Mouse (Mus musculus) CH12.LX (cell line): ENCODE results near the gene Mprip. TPM values are rescaled to one million over a fixed set of nuclear protein-coding genes. Genes with fewer than 3 reads are reported as not detected.

Experiments used
- DNase-seq: peaks from one replicate; pipeline ENCODE4 v3.0.0-alpha.2; 2013; ENCODE audit errors: extremely low read depth
- H3K27ac ChIP-seq: 2 replicates; pipeline ENCODE4 v1.5.1; 2012; ENCODE audit warnings: low read depth, mild to moderate bottlenecking, control low read depth, moderate library complexity; ENCODE audit not compliant: insufficient read depth
- H3K27me3 ChIP-seq: replicated peaks from 2 replicates; pipeline ENCODE3; 2012; ENCODE audit warnings: inconsistent platforms
- H3K36me3 ChIP-seq, 2 experiments: replicated peaks in 1 of 2; 2 replicates each; pipeline versions ENCODE3 to v1.6.1; 2012; ENCODE audit warnings: inconsistent platforms in 1 of 2, low read length in 1 of 2, mild to moderate bottlenecking in 1 of 2, mixed read lengths in 1 of 2, moderate library complexity in 1 of 2; ENCODE audit not compliant: control insufficient read depth in 1 of 2, insufficient read depth in 1 of 2
- H3K4me1 ChIP-seq, 2 experiments: 2 replicates each; pipeline ENCODE4 v1.6.1; 2012; ENCODE audit warnings: inconsistent platforms in 1 of 2, moderate library complexity in 1 of 2; ENCODE audit not compliant: insufficient read depth in 2 of 2, control insufficient read depth in 1 of 2
- H3K4me2 ChIP-seq: 2 replicates; pipeline ENCODE4 v1.6.1; 2012; ENCODE audit warnings: low read depth, mild to moderate bottlenecking, control low read depth; ENCODE audit not compliant: poor library complexity, insufficient read depth, severe bottlenecking
- H3K4me3 ChIP-seq, 3 experiments: fragments of 150-350 bp in 1 of 3; sonication (generic) in 1 of 3; replicated peaks in 1 of 3; 2 replicates each; pipeline versions ENCODE3 to v1.5.1; 2011 to 2012; ENCODE audit warnings: low read depth in 2 of 3, low read length in 2 of 3, mild to moderate bottlenecking in 2 of 3, moderate library complexity in 2 of 3, control low read depth in 1 of 3, improper control_type of control experiment in 1 of 3, inconsistent platforms in 1 of 3, mixed read lengths in 1 of 3; ENCODE audit not compliant: poor library complexity in 1 of 3
- H3K79me2 ChIP-seq: replicated peaks from 2 replicates; pipeline ENCODE4 v1.6.1; 2012; ENCODE audit warnings: mild to moderate bottlenecking, moderate library complexity; ENCODE audit not compliant: control insufficient read depth, poor library complexity, insufficient read depth, severe bottlenecking; ENCODE audit errors: extremely low read depth
- H3K9ac ChIP-seq: 2 replicates; pipeline ENCODE4 v1.6.1; 2012; ENCODE audit warnings: low read depth, mild to moderate bottlenecking, control low read depth, moderate library complexity; ENCODE audit not compliant: insufficient read depth
- H3K9me3 ChIP-seq: replicated peaks from 2 replicates; pipeline ENCODE3; 2012; ENCODE audit warnings: low read length, inconsistent platforms, mixed read lengths
- BHLHE40 ChIP-seq: IDR thresholded peaks from 2 replicates; pipeline ENCODE4 v1.6.1; 2011; ENCODE audit warnings: mild to moderate bottlenecking, low read depth, low read length, improper control_type of control experiment
- CHD2 ChIP-seq: IDR thresholded peaks from 2 replicates; pipeline ENCODE4 v1.6.1; 2011; ENCODE audit warnings: low read length, improper control_type of control experiment
- E2F4 ChIP-seq: IDR thresholded peaks from 2 replicates; pipeline ENCODE4 v1.6.1; 2011; ENCODE audit warnings: low read depth, low read length, improper control_type of control experiment; ENCODE audit not compliant: insufficient replicate concordance
- GABPA ChIP-seq: IDR thresholded peaks from 2 replicates; pipeline ENCODE4 v1.6.1; 2012; ENCODE audit warnings: low read depth, low read length, improper control_type of control experiment, inconsistent platforms; ENCODE audit not compliant: insufficient replicate concordance
- HCFC1 ChIP-seq: IDR thresholded peaks from 2 replicates; pipeline ENCODE4 v1.6.1; 2012; ENCODE audit warnings: low read depth, mild to moderate bottlenecking, inconsistent platforms, low read length, improper control_type of control experiment
- IRF4 ChIP-seq: IDR thresholded peaks from 2 replicates; pipeline ENCODE4 v1.6.1; 2014; ENCODE audit warnings: low read depth, mild to moderate bottlenecking, inconsistent platforms, low read length, improper control_type of control experiment
- JUN ChIP-seq: IDR thresholded peaks from 2 replicates; pipeline ENCODE4 v1.6.1; 2011; ENCODE audit warnings: low read depth, mild to moderate bottlenecking, low read length, improper control_type of control experiment, moderate library complexity; ENCODE audit not compliant: insufficient read depth
- KAT2A ChIP-seq: IDR thresholded peaks from 2 replicates; pipeline ENCODE4 v1.6.1; 2012; ENCODE audit warnings: low read length, improper control_type of control experiment, inconsistent platforms; ENCODE audit not compliant: insufficient replicate concordance
- MAFK ChIP-seq: IDR thresholded peaks from 2 replicates; pipeline ENCODE4 v1.6.1; 2011; ENCODE audit warnings: low read length, improper control_type of control experiment; ENCODE audit not compliant: insufficient replicate concordance
- MEF2A ChIP-seq: IDR thresholded peaks from 2 replicates; pipeline ENCODE4 v1.6.1; 2014; ENCODE audit warnings: low read depth, mild to moderate bottlenecking, inconsistent platforms, low read length, improper control_type of control experiment, borderline replicate concordance
- MYC ChIP-seq: IDR thresholded peaks from 2 replicates; pipeline ENCODE4 v1.6.1; 2011; ENCODE audit warnings: low read depth, mild to moderate bottlenecking, improper control_type of control experiment, low read length
- NELFE ChIP-seq: IDR thresholded peaks from 2 replicates; pipeline ENCODE4 v1.6.1; 2011; ENCODE audit warnings: low read depth, low read length, improper control_type of control experiment
- NRF1 ChIP-seq: IDR thresholded peaks from 2 replicates; pipeline ENCODE4 v1.6.1; 2014; ENCODE audit warnings: low read depth, mild to moderate bottlenecking, inconsistent platforms, low read length, improper control_type of control experiment, moderate library complexity
- POLR2AphosphoS2 ChIP-seq: IDR thresholded peaks from 2 replicates; pipeline ENCODE4 v1.6.1; 2011; ENCODE audit warnings: low read depth, low read length, improper control_type of control experiment
- TCF12 ChIP-seq: IDR thresholded peaks from 2 replicates; pipeline ENCODE4 v1.6.1; 2014; ENCODE audit warnings: low read depth, mild to moderate bottlenecking, inconsistent platforms, low read length, improper control_type of control experiment
- ZC3H11A ChIP-seq: IDR thresholded peaks from 2 replicates; pipeline ENCODE4 v1.6.1; 2012; ENCODE audit warnings: low read depth, mild to moderate bottlenecking, inconsistent platforms, low read length, improper control_type of control experiment
- ZNF384 ChIP-seq: IDR thresholded peaks from 2 replicates; pipeline ENCODE4 v1.6.1; 2012; ENCODE audit warnings: low read depth, low read length, improper control_type of control experiment, inconsistent platforms
- dilution Hi-C: fragments of 300-500 bp; cut with MboI; formaldehyde crosslinking; loops from 2 replicates; pipeline ENCODE4 v1.14.3; 2020; ENCODE audit warnings: low sequenced_read_pairs; ENCODE audit not compliant: extremely low pct_unique_long_range_greater_than_20kb, extremely low pct_ligation_motif_present
- in situ Hi-C: fragments of 300-500 bp; cut with MboI; formaldehyde crosslinking; loops from 3 replicates; pipeline ENCODE4 v1.14.3; 2019; ENCODE audit warnings: low sequenced_read_pairs, low pct_ligation_motif_present, low pct_unique_long_range_greater_than_20kb, mixed read lengths
- polyA plus RNA-seq: library from polyadenylated mRNA; unstranded; fragments of >175 nt; gene quantifications from 2 replicates; pipeline ENCODE4 v1.2.1, GENCODE M21; 2012; ENCODE audit warnings: low read depth; ENCODE audit not compliant: insufficient read length
- total RNA-seq, 2 experiments: library from RNA; depleted of rRNA; stranded (reverse); fragments of 300-350 nt in 1 of 2; fragments of >200 nt in 1 of 2; gene quantifications; 2 replicates each; pipeline ENCODE4 v1.2.3; 2012 to 2014

Mprip gene
- total and polyA plus RNA-seq, 3 experiments: 50.6 to 59.5 (median 56.4) TPM

DNA sequence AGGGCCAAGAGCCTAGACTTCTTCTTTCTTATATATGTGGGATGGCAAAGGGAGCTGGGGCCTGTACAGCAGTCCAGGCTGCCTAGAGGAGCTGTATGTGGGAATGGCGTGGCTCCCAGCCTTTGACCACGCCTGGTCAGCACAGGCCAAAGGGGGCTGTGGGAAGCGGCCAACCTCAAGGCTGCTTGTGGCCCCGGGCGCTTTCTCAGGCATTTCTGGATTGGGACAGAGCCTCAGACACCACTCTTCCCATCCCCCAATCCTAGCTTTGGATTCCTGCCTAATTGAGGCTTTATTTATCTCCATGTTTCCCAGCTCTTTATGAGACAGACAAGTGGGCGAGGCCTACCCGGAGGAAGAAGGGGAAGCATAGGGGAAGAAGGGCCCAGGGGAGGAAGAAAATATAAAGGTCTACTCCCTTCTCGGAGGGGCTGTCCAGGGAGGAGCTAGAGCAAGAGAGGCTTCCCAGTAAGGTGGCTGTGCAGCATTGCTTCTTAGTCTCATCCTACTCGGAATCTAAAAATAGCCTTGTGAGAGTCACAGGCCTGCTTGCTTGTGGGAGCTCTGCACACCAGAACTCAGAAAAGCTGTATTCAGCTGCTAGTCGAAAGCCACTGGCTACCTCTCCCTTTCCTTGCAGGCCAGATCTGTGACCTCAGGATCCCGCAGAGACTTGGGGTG lies 47.0 kb downstream of the Mprip start:
- Histone ChIP-seq H3K36me3 (peaks cover 0 to 11% of the 10 kb centered on the region in 2 experiments), H3K4me1 (peaks cover 2 to 19% of the 10 kb centered on the region in 2 experiments; a peak in 3 of 4 replicates), H3K4me2 (no peak overlapping the region), H3K27me3 (no peaks in the 10 kb centered on the region), H3K79me2 (no peaks in the 10 kb centered on the region), H3K4me3 (no peak overlapping the region), H3K9ac (no peak overlapping the region), H3K27ac (no peak overlapping the region)
- no peak for DNase-seq
- in situ Hi-C loops: no loop called here
- dilution Hi-C loops: no loop called here
- TF ChIP-seq HCFC1 (no peak), BHLHE40 (no peak), IRF4 (no peak), KAT2A (no peak), CHD2 (no peak), JUN (no peak), MAFK (no peak), ZNF384 (no peak), GABPA (no peak), MEF2A (no peak), E2F4 (no peak), POLR2AphosphoS2 (no peak), NELFE (no peak)
- TF ChIP-seq, all 38 proteins: peak for 0
- H3K9me3 ChIP-seq: no peaks in the 10 kb centered on the region

DNA sequence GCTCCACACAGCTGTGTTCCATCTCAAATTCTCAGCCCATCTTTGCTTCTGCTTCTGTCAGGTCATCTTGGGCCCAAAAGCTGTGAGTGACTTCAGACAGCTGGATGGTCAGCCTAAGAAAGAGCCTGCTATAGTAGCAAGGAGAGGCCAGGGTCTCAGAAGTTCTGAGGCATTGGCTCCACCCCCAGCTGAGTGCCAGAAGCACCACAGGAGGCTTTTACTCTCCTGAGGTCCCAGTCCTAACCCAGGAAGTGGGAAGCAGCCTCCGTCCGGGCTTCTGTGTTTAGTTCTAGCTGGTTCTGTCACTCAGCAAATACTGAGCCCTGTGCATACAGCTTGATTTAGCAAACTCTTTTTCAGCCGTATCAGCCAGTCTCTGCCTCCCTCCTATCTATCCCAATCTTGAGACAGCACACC lies 54.3 kb downstream of the Mprip start:
- TF ChIP-seq HCFC1: no peak
- no peak for TF ChIP-seq ZC3H11A
- no peak for TF ChIP-seq E2F4
- no peak for TF ChIP-seq NRF1
- TF ChIP-seq TCF12: no peak
- no peak for TF ChIP-seq JUN
- no peak for TF ChIP-seq MYC
- TF ChIP-seq IRF4: no peak
- no peak for DNase-seq

More for the DNA sequence above, 54.3 kb downstream of the Mprip start:
- Histone ChIP-seq H3K27me3 (no peaks in the 10 kb centered on the region), H3K79me2 (no peaks in the 10 kb centered on the region), H3K9me3 (no peaks in the 10 kb centered on the region), H3K27ac (no peak overlapping the region), H3K36me3 (peaks cover 0 to 8% of the 10 kb centered on the region in 2 experiments), H3K4me2 (no peak overlapping the region), H3K4me3 (no peak overlapping the region), H3K9ac (no peak overlapping the region), H3K4me1 (peaks cover 2 to 8% of the 10 kb centered on the region in 2 experiments; a peak in 3 of 4 replicates)
- in situ Hi-C loops (no loop called here), dilution Hi-C loops (no loop called here)
